Mouse (Mus musculus) neural tube, embryonic 11.5 days (tissue): Measurements from ENCODE around the gene Gm4792. TPM values are rescaled to one million over a fixed set of nuclear protein-coding genes. Genes with fewer than 3 reads are reported as not detected.
A peak's percentile ranks its signal among the peaks of the same experiment; 100 is the strongest.

Experiments
- ATAC-seq: fragments of 200-750 bp; cut with Nextera tagmentation; 2 replicates; pipeline ENCODE4 v1.8.0; 2017; ENCODE audit warnings: moderate number of reproducible peaks, mild to moderate bottlenecking, moderate TSS enrichment, moderate library complexity; ENCODE audit not compliant: insufficient read depth, low FRiP score, low TSS enrichment
- DNase-seq: peaks from one replicate; pipeline ENCODE4 v3.0.0-alpha.2; 2015; ENCODE audit warnings: low spot score
- H3K27ac ChIP-seq: fragments of 300-500 bp; sonication (generic); 2 replicates; pipeline ENCODE4 v1.5.1; 2014; ENCODE audit warnings: low read depth, mild to moderate bottlenecking, low read length
- H3K27me3 ChIP-seq: fragments of 300-500 bp; sonication (generic); 2 replicates; pipeline ENCODE4 v1.6.1; 2014; ENCODE audit warnings: mild to moderate bottlenecking, low read length, mixed read lengths; ENCODE audit not compliant: control insufficient read depth, insufficient read depth
- H3K36me3 ChIP-seq: fragments of 300-500 bp; sonication (generic); 2 replicates; pipeline ENCODE4 v1.6.1; 2014; ENCODE audit warnings: mild to moderate bottlenecking, low read length, moderate library complexity, mixed read lengths; ENCODE audit not compliant: control insufficient read depth, insufficient read depth
- H3K4me1 ChIP-seq: fragments of 300-500 bp; sonication (generic); 2 replicates; pipeline ENCODE4 v1.6.1; 2014; ENCODE audit warnings: low read length, mixed read lengths; ENCODE audit not compliant: control insufficient read depth, insufficient read depth
- H3K4me2 ChIP-seq: fragments of 300-500 bp; sonication (generic); 2 replicates; pipeline ENCODE4 v1.6.1; 2014; ENCODE audit warnings: low read depth, mild to moderate bottlenecking, moderate library complexity
- H3K4me3 ChIP-seq: fragments of 300-500 bp; sonication (generic); 2 replicates; pipeline ENCODE4 v1.5.1; 2014; ENCODE audit warnings: low read depth, low read length
- H3K9ac ChIP-seq: fragments of 300-500 bp; sonication (generic); 2 replicates; pipeline ENCODE4 v1.6.1; 2014; ENCODE audit warnings: mild to moderate bottlenecking, low read length
- H3K9me3 ChIP-seq: fragments of 300-500 bp; sonication (generic); 2 replicates; pipeline ENCODE4 v1.6.1; 2016; ENCODE audit warnings: low read length; ENCODE audit not compliant: control insufficient read depth
- WGBS: fragments of 180-500 bp; shearing (Covaris S2); extraction: QIAGEN DNeasy Blood & Tissue Kit; methylation state at CpG from one replicate; pipeline ENCODE4 v1.1.7; 2014; 5-methylcytosine and 5-hydroxymethylcytosine counted together
- polyA plus RNA-seq: library from polyadenylated mRNA; unstranded; fragments of >200 nt; fragmentation: Nextera tagmentation; extraction: Ambion mirVana; gene quantifications from 2 replicates; pipeline ENCODE4 v1.2.1, GENCODE M21; 2014

Gm4792 gene
- polyA plus RNA-seq, 1 experiment from 2014 or later: 0.42 TPM

DNA sequence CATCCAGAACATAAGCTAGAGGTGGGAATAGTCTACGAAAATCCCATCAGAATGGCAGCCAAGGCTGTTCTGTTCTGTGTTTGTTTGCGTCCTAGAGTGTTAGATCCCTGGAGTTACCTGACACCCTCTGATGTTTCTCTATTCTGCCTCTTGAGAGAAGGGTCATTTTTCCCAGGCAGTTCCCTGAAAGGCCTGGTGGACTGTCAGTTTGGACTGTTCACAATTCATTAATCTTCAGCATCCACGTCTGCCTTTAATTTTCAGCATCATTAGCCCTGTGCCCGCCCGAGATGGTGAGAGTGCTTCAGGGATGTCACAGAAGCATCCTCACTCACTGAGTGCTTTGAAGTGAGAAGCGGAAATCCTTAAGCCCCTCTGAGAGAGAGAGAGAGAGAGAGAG lies 42.8 kb downstream of the Gm4792 start:
- ATAC-seq (no peak), DNase-seq (no peak)
- H3K9me3 ChIP-seq: no peaks in the 10 kb centered on the region
- no peak overlapping the region for H3K9ac ChIP-seq
- no peak overlapping the region for H3K4me2 ChIP-seq
- no peak overlapping the region for H3K4me3 ChIP-seq
- H3K27me3 ChIP-seq: no peaks in the 10 kb centered on the region
- no peaks in the 10 kb centered on the region for H3K4me1 ChIP-seq
- H3K27ac ChIP-seq: no peak overlapping the region
- H3K36me3 ChIP-seq: no peaks in the 10 kb centered on the region
- 63% methylated on average over 6 of the region's 6 CpGs for WGBS

GRCm38 (mm10) chr10:94254766-94255165 lies 43.7 kb downstream of the Gm4792 start:
- H3K4me1 ChIP-seq: peaks cover 5% of the 10 kb centered on the region
- ATAC-seq: no peak
- no peak overlapping the region for H3K4me3 ChIP-seq
- 82% methylated on average over 3 of the region's 3 CpGs for WGBS
- no peak overlapping the region for H3K4me2 ChIP-seq
- no peak overlapping the region for H3K9ac ChIP-seq
- DNase-seq: no peak
- no peaks in the 10 kb centered on the region for H3K27me3 ChIP-seq
- no peaks in the 10 kb centered on the region for H3K9me3 ChIP-seq
- H3K27ac ChIP-seq: no peak overlapping the region
- no peaks in the 10 kb centered on the region for H3K36me3 ChIP-seq

DNA sequence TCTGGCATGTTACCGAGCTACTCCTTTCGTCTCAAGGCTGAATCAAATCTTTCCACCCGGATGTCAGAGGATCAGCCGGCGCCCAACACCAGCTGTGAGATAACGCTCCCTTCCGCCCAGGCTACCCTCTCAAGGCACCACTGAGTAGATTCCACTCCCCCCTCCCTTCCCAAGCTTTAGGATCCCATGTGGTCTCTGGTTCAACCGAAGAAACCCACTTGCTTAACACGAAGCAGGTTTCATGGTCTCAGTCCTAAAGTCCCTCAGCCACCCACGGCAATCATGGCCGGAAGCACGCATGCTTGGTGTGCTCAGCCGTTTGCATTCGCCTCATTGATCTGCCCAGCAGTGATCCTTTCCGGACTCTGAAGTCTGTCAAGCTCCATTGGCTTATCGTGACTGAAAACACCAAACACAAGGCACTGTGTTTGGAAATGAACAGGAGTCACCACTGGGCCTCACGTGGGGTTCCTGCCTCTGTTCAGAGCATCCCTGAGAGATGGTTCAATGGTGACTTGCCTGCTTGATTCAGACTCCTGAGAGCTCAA lies 45.2 kb downstream of the Gm4792 start:
- ATAC-seq: no peak
- no peak for DNase-seq
- H3K4me3 ChIP-seq: no peak overlapping the region
- 86% methylated on average over 17 of the region's 17 CpGs for WGBS
- no peaks in the 10 kb centered on the region for H3K27me3 ChIP-seq
- H3K9ac ChIP-seq: no peak overlapping the region
- H3K36me3 ChIP-seq: no peaks in the 10 kb centered on the region
- H3K4me2 ChIP-seq: no peak overlapping the region
- H3K4me1 ChIP-seq: peaks cover 6% of the 10 kb centered on the region
- H3K9me3 ChIP-seq: no peaks in the 10 kb centered on the region
- H3K27ac ChIP-seq: no peak overlapping the region

GRCm38 (mm10) chr10:94249575-94250456 lies 48.7 kb downstream of the Gm4792 start:
- H3K9me3 ChIP-seq: no peaks in the 10 kb centered on the region
- 50% methylated on average over 22 of the region's 22 CpGs for WGBS
- H3K27ac ChIP-seq: no peak overlapping the region
- no peak overlapping the region for H3K4me3 ChIP-seq
- H3K4me1 ChIP-seq: peaks cover 6% of the 10 kb centered on the region
- DNase-seq: peak; percentile 62
- no peak overlapping the region for H3K4me2 ChIP-seq
- H3K9ac ChIP-seq: no peak overlapping the region
- ATAC-seq: peak; percentile 85; the same call in 1 of the 2 replicates
- H3K27me3 ChIP-seq: no peaks in the 10 kb centered on the region
- H3K36me3 ChIP-seq: no peaks in the 10 kb centered on the region

DNA sequence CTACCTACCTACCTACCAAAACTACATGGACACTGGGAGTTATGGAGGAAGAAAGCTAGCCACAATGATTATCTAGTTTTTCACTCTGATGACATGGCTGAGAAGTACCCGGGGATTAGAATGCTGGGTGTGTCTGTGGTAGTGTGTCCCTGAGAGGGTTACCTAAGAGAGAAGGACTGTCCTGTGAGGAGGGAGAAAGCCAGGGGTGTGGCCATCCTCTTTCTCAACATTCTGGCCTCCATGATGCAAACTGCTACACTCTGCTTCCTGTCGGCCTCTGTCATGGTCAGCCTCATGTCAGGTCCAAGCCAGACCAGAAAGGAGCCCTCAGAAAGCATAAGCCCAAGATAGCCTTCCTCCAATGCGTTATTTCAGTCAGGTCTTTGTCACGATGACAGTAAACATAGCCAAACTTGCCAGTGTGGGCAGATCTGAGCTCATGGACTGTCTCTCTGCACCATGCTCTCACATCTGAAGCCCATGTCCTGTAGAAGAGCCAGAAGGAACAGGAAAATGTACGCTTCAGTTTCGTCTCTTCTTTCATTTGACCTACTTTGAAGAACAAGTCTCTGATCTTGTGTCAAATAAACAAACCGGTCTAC lies 50.7 kb downstream of the Gm4792 start:
- WGBS: 88% methylated on average over 7 of the region's 7 CpGs
- Histone ChIP-seq H3K4me2 (no peak overlapping the region), H3K27ac (no peak overlapping the region), H3K27me3 (no peaks in the 10 kb centered on the region), H3K4me3 (no peak overlapping the region), H3K9ac (no peak overlapping the region), H3K36me3 (no peaks in the 10 kb centered on the region), H3K4me1 (peaks cover 6% of the 10 kb centered on the region), H3K9me3 (no peaks in the 10 kb centered on the region)
- DNase-seq: no peak
- ATAC-seq: no peak

Other genes starting within 250 kb of the Gm4792 start
- 12.0 and 12.1 TPM in 2 replicates for gene Nr2c1, start 150.7 kb downstream of the Gm4792 start, polyA plus RNA-seq
- 464 and 476 TPM in 2 replicates for gene Ndufa12, start 100.0 kb downstream of the Gm4792 start, polyA plus RNA-seq
- gene Tmcc3, start 13.2 kb upstream of the Gm4792 start, polyA plus RNA-seq: 4.8 and 6.1 TPM in 2 replicates